Mouse (Mus musculus) heart, postnatal 0 days (tissue): Measurements from ENCODE around the gene Nr2c1.

Experiments used
- CTCF ChIP-seq: IDR thresholded peaks from 2 replicates; pipeline ENCODE4 v1.5.1; 2016; ENCODE audit warnings: antibody characterized with exemption, control low read depth, low read depth
- EP300 ChIP-seq: IDR thresholded peaks from 2 replicates; pipeline ENCODE4 v1.6.1; 2016; ENCODE audit warnings: antibody characterized with exemption, low read depth

DNA sequence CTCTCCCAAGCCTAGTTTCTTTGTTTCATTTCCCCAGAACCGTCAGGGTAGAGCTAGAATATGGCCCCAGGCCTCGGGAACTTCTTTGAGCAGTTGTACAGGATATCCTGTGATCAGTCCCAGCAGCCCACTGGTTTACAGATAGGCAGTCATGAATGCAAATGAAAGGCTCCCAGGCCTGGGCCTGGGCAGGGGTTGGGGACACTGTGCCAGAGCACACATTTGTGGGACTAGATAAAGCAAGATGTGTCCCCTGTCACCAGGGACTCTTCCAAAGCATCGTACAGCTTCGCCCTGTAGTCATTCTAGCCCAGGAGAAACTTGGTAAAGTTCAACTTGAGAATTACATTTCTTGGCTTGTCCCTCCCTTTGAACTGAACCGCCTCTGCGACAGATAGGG lies 11.1 kb downstream of the Nr2c1 start:
- TF ChIP-seq CTCF (no peak), EP300 (no peak)
